Mouse (Mus musculus) MN1 (cell line): Measurements from ENCODE around the gene Olfr1466.

Experiments used
- DNase-seq: peaks from one replicate; pipeline ENCODE4 v3.0.0-alpha.2; 2016; ENCODE audit warnings: low spot score

The Olfr1466 gene

GRCm38 (mm10) chr19:13338562-13338961 lies at the start of gene Olfr1466:
TSS of gene Olfr1466 (plus strand) at chr19:13338862.
- DNase-seq, result no peak

GRCm38 (mm10) chr19:13315441-13315840 lies 23.2 kb upstream of the Olfr1466 start, which contains the start of gene Olfr1465:
TSS of gene Olfr1465 (minus strand) at chr19:13315541.
- DNase-seq, result no peak

GRCm38 (mm10) chr19:13361936-13362335 lies 23.3 kb downstream of the Olfr1466 start, which contains the start of gene Olfr1467:
TSS of gene Olfr1467 (plus strand) at chr19:13362236.
- no peak for DNase-seq
